ENCODE assay signal across 8 mouse cellular contexts in genomic region chr3:62340154-62340760, GRCm38 (mm10). TPM values are rescaled to one million over a fixed set of nuclear protein-coding genes. Genes with fewer than 3 reads are reported as not detected.
DNase-seq lines count a peak whose midpoint lies in the region; ATAC-seq and TF ChIP-seq lines count a peak whose summit lies in the region.

No protein-coding gene starts in this region.

- peaks cover 6% of the 10 kb centered on the region for H3K4me1 ChIP-seq in lung, adult 2 months (ENCODE audit: control insufficient read depth, insufficient read depth, low read length)
- peaks cover 10% of the 10 kb centered on the region for H3K4me1 ChIP-seq in heart, embryonic 15.5 days (replicated peaks)
- no peaks in the 10 kb centered on the region for H3K4me1 ChIP-seq in liver, embryonic 16.5 days (ENCODE audit: control insufficient read depth, low read depth, low read length)
- H3K4me1 ChIP-seq in stomach, embryonic 16.5 days (ENCODE audit: control insufficient read depth, insufficient read depth, low read length): 0 out of 2 replicates have a peak, but pooled peaks cover 2% of the 10 kb centered on the region

- H3K4me2 ChIP-seq in heart, embryonic 15.5 days: peak overlapping the region; percentile 97
- peak overlapping the region; percentile 63 for H3K4me2 ChIP-seq in liver, embryonic 16.5 days (ENCODE audit: low read depth, low read length)
- H3K4me2 ChIP-seq in stomach, embryonic 16.5 days (ENCODE audit: low read depth, low read length): peak overlapping the region; percentile 68

- 24% methylated on average over 16 of the region's 16 CpGs for WGBS in lung, adult 2 months
- WGBS in heart, embryonic 15.5 days: 21% methylated on average over 16 of the region's 16 CpGs
- 15% methylated on average over 16 of the region's 16 CpGs for WGBS in liver, embryonic 16.5 days (ENCODE audit: insufficient replicate concordance)
- 21% methylated on average over 16 of the region's 16 CpGs for WGBS in stomach, embryonic 16.5 days

- H3K27me3 ChIP-seq in heart, embryonic 15.5 days: 0 out of 2 replicates have a peak, but pooled peaks cover 3% of the 10 kb centered on the region
- peaks cover 26% of the 10 kb centered on the region for H3K27me3 ChIP-seq in liver, embryonic 16.5 days (ENCODE audit: control insufficient read depth, insufficient read depth, low read depth, low read length)
- H3K27me3 ChIP-seq in stomach, embryonic 16.5 days (ENCODE audit: control insufficient read depth, insufficient read depth, low read length): 0 out of 2 replicates have a peak, but pooled peaks cover 3% of the 10 kb centered on the region

- DNase-seq in lung, adult 2 months: no peak
- no peak for DNase-seq in lung, postnatal 36 days
- DNase-seq in left cerebral cortex, postnatal 25 days (ENCODE audit: low spot score in 2 of 2): no peak
- no peak for DNase-seq in spleen, postnatal 10 days (ENCODE audit: low spot score in 2 of 2)

- no peaks in the 10 kb centered on the region for H3K36me3 ChIP-seq in heart, embryonic 15.5 days
- H3K36me3 ChIP-seq in liver, embryonic 16.5 days (ENCODE audit: control insufficient read depth, insufficient read depth): no peaks in the 10 kb centered on the region
- H3K36me3 ChIP-seq in stomach, embryonic 16.5 days (ENCODE audit: control insufficient read depth, insufficient read depth, low read length): no peaks in the 10 kb centered on the region

- no peak for TF ChIP-seq CTCF in lung, adult 2 months (IDR thresholded peaks at IDR 0.05; ENCODE audit: insufficient read depth, low read length)

- H3K27ac ChIP-seq in heart, embryonic 15.5 days: no peak overlapping the region
- no peak overlapping the region for H3K27ac ChIP-seq in liver, embryonic 16.5 days (ENCODE audit: low read length)
- H3K27ac ChIP-seq in stomach, embryonic 16.5 days (ENCODE audit: low read length): no peak overlapping the region

- intact Hi-C loops in left cerebral cortex, postnatal 25 days (cut with DNase I): loop anchor here (5.0 kb wide), 1 partner anchor 123 kb away; no protein-coding TSS in a partner anchor

- no peak for TF ChIP-seq POLR2A in lung, adult 2 months (IDR thresholded peaks at IDR 0.05; ENCODE audit: borderline replicate concordance, extremely low read depth, low read depth, low read length)

- peak overlapping the region; percentile 73 for H3K4me3 ChIP-seq in lung, adult 2 months (replicated peaks; ENCODE audit: extremely low read depth, low read depth, low read length)
- H3K4me3 ChIP-seq in heart, embryonic 15.5 days: peak overlapping the region; percentile 84
- peak overlapping the region; percentile 61; the same call in 1 of the 2 replicates for H3K4me3 ChIP-seq in liver, embryonic 16.5 days (ENCODE audit: low read depth, low read length)
- H3K4me3 ChIP-seq in stomach, embryonic 16.5 days (replicated peaks; ENCODE audit: low read length): peak overlapping the region; percentile 87

- ATAC-seq in heart, embryonic 15.5 days (replicated peaks; ENCODE audit: insufficient number of reproducible peaks, insufficient read depth, low FRiP score, low read depth): no peak
- no peak for ATAC-seq in liver, embryonic 16.5 days (ENCODE audit: low read depth)
- no peak for ATAC-seq in stomach, embryonic 16.5 days (ENCODE audit: insufficient read depth, low FRiP score)
- ATAC-seq in cerebellum, adult (ENCODE audit: insufficient number of reproducible peaks, low FRiP score, low TSS enrichment): no peak

- H3K9me3 ChIP-seq in heart, embryonic 15.5 days (replicated peaks): no peaks in the 10 kb centered on the region
- no peaks in the 10 kb centered on the region for H3K9me3 ChIP-seq in liver, embryonic 16.5 days (replicated peaks; ENCODE audit: control insufficient read depth, low read length)
- H3K9me3 ChIP-seq in stomach, embryonic 16.5 days (replicated peaks; ENCODE audit: control insufficient read depth, low read length): no peaks in the 10 kb centered on the region

- H3K9ac ChIP-seq in heart, embryonic 15.5 days: peak overlapping the region; percentile 72
- no peak overlapping the region for H3K9ac ChIP-seq in liver, embryonic 16.5 days (ENCODE audit: low read depth, low read length)
- peak overlapping the region; percentile 80 for H3K9ac ChIP-seq in stomach, embryonic 16.5 days (ENCODE audit: low read length)

RNA-seq across cellular contexts. Expression of gene Arhgef26, which starts 2.1 kb away (rescaled TPM):
- polyA plus RNA-seq in lung, adult 2 months (2012; rRNA removed): 26.9 and 41.6 TPM in 2 replicates
- polyA plus RNA-seq in heart, embryonic 15.5 days (2015; fragmentation: Nextera tagmentation; extraction: Ambion mirVana): 4.1 and 5.7 TPM in 2 replicates
- 0.32 and 0.35 TPM in 2 replicates for polyA plus RNA-seq in liver, embryonic 16.5 days (2015; fragmentation: Nextera tagmentation; extraction: Ambion mirVana)
- polyA plus RNA-seq in stomach, embryonic 16.5 days (2015; fragmentation: Nextera tagmentation; extraction: Ambion mirVana): 10.4 and 12.2 TPM in 2 replicates
- total RNA-seq in left cerebral cortex, postnatal 25 days (2021): 10 to 100 TPM; 22.7 to 27.4 TPM
